Mouse (Mus musculus) heart, adult 2 months (tissue): Measurements from ENCODE around the gene Dgkq. TPM values are rescaled to one million over a fixed set of nuclear protein-coding genes. Genes with fewer than 3 reads are reported as not detected.
A peak's percentile ranks its signal among the peaks of the same experiment; 100 is the strongest.

ENCODE experiments used
- DNase-seq, 2 experiments: peaks; one replicate each; pipeline ENCODE4 v3.0.0; 2021
- H3K27ac ChIP-seq: fragments of 200-600 bp; 2 replicates; pipeline ENCODE4 v1.8.1; 2022
- H3K27me3 ChIP-seq: fragments of 200-500 bp; 2 replicates; pipeline ENCODE4 v1.6.1; 2012; ENCODE audit warnings: mild to moderate bottlenecking, low read length, inconsistent platforms, mixed read lengths; ENCODE audit not compliant: control insufficient read depth, insufficient read depth
- H3K36me3 ChIP-seq: fragments of 200-500 bp; 2 replicates; pipeline ENCODE4 v1.6.1; 2012; ENCODE audit warnings: low read length, inconsistent platforms; ENCODE audit not compliant: control insufficient read depth, insufficient read depth
- H3K4me1 ChIP-seq: fragments of 200-500 bp; 2 replicates; pipeline ENCODE4 v1.6.1; 2011; ENCODE audit warnings: low read length; ENCODE audit not compliant: control insufficient read depth, insufficient read depth
- H3K4me3 ChIP-seq: fragments of 200-600 bp; 2 replicates; pipeline ENCODE4 v1.8.1; 2022
- H3K79me2 ChIP-seq: fragments of 200-500 bp; replicated peaks from 2 replicates; pipeline ENCODE4 v1.6.1; 2012; ENCODE audit warnings: mild to moderate bottlenecking, inconsistent platforms, low read length, moderate library complexity, mixed read lengths; ENCODE audit not compliant: control insufficient read depth, insufficient read depth
- H3K9ac ChIP-seq: fragments of 200-500 bp; 2 replicates; pipeline ENCODE4 v1.6.1; 2012; ENCODE audit warnings: low read depth, mild to moderate bottlenecking, control low read depth, inconsistent platforms, low read length, mixed read lengths
- CTCF ChIP-seq: fragments of 200-600 bp; IDR thresholded peaks from 2 replicates; pipeline ENCODE4 v1.8.1; 2022; ENCODE audit warnings: antibody characterized with exemption, mild to moderate bottlenecking, moderate library complexity
- EP300 ChIP-seq: fragments of 200-500 bp; IDR thresholded peaks from 2 replicates; pipeline ENCODE4 v1.6.1; 2011; ENCODE audit warnings: low read depth, low read length, control low read depth; ENCODE audit not compliant: insufficient read depth
- POLR2A ChIP-seq: fragments of 200-500 bp; IDR thresholded peaks from 2 replicates; pipeline ENCODE4 v1.6.1; 2011; ENCODE audit warnings: mild to moderate bottlenecking, low read depth, low read length, control low read depth; ENCODE audit not compliant: insufficient read depth
- WGBS: fragments of 180-500 bp; shearing (Covaris S2); methylation state at CpG from one replicate; pipeline ENCODE4 v1.1.7; 2018; 5-methylcytosine and 5-hydroxymethylcytosine counted together
- intact Hi-C: fragments of 180-260 bp; cut with DNase I; formaldehyde crosslinking; loops from one replicate; pipeline ENCODE4 v1.15.1; 2025
- polyA plus RNA-seq: library from polyadenylated mRNA; depleted of rRNA; stranded (reverse); fragments of >200 nt; gene quantifications from 2 replicates; pipeline ENCODE4 v1.2.3, GENCODE M21; 2012
- total RNA-seq, 2 experiments: library from RNA; stranded (reverse); gene quantifications; 2 replicates each; pipeline ENCODE4 v1.2.3; 2021

Dgkq gene
- total and polyA plus RNA-seq, 3 experiments = 5.0 to 9.2 (median 6.6) TPM

DNA sequence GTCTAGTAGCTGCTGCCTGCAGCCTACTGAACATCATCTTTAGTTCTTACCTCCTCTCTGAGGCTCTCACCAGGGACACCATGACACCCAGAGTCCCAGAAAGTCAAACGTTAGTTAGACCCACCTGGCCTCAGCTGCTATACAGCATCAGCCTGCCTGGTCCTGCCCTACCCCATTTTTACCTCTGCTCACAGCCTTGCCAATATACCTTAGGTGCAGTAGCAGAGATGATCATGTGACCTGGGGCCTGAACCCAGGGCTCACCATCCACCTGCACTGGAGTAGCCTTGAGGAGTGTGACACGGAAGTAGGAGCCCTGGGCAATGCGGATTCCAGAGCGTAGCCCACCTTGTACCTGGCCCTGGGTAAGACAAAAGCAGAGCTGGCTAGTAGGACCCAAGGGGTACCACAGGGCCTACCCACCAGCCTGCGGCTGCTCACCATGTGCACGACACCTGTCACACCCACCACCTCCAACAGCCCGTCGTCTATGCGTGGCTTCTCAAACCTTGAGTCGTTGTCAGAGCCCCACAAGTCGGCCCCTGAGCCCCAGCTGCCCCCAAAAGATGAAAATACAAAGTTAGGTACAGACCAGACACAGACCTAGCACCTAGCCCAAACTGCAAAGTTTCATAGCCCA is 20.4 kb downstream of the Dgkq start:
- Histone ChIP-seq H3K27ac (no peak overlapping the region), H3K4me1 (no peaks in the 10 kb centered on the region), H3K27me3 (no peaks in the 10 kb centered on the region), H3K9ac (no peak overlapping the region), H3K4me3 (no peak overlapping the region), H3K36me3 (no peaks in the 10 kb centered on the region), H3K79me2 (no peaks in the 10 kb centered on the region)
- intact Hi-C loops = no loop called here
- DNase-seq = no peak
- WGBS = 90% methylated on average over 11 of the region's 11 CpGs
- TF ChIP-seq EP300 (no peak), CTCF (no peak), POLR2A (no peak)

DNA sequence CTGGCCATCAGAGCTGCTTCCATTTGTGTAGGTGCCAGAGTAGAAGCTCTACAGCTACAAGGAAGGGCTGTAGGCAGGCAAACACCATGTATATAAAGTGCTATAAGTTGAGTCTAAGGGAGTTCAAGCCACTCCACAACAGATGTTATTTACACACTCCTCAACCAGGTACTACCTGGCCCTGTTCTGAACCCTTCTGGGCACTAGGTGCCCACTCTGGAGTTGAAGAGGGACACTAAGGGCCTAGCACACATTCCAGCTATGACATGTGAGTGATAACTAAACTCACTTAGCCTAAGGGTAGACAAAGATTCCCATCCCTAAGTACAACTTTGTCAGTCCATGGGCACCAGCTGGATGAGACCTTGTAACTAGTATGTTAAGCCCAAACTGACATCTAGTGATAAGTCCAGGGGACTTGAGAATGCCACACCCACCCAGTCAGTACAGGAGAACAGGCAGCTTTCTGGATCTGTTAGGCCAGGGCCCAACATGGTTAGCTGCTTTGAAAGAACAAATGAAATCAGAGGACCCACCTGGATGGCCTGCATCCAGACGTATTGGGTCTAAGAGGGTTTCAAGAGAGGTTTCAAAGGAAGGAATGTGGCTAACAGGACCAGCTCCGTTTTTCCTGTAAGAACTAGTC is 21.5 kb downstream of the Dgkq start:
- intact Hi-C loops = no loop called here
- H3K27ac ChIP-seq = no peak overlapping the region
- no peak for DNase-seq
- no peak overlapping the region for H3K9ac ChIP-seq
- no peak for TF ChIP-seq CTCF
- no peak for TF ChIP-seq POLR2A
- TF ChIP-seq EP300 = no peak
- H3K4me3 ChIP-seq = no peak overlapping the region
- H3K36me3 ChIP-seq = no peaks in the 10 kb centered on the region
- H3K4me1 ChIP-seq = no peaks in the 10 kb centered on the region
- WGBS = 88% methylated on average over 2 of the region's 2 CpGs
- no peaks in the 10 kb centered on the region for H3K79me2 ChIP-seq
- no peaks in the 10 kb centered on the region for H3K27me3 ChIP-seq

DNA sequence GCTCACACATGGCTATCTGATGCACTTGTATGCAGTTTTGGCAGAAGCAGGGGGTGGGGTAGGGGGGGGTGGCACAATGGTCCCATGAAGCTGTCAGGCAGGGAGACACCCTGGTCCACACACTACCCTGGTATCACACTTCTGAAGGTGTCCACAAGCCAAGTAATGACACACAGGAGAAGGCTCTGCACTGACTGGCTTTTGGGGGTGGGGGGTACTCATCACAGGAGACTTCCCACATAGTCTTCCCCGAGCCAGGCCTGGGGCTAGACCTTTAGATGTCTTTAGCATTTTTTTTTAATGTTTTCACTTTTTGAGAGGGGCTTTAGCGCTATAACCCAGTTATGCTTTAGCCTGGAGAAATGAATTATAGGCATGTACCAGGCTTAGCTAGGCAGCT is 22.2 kb downstream of the Dgkq start:
- TF ChIP-seq EP300 (no peak), POLR2A (no peak), CTCF (no peak)
- Histone ChIP-seq H3K9ac (no peak overlapping the region), H3K36me3 (no peaks in the 10 kb centered on the region), H3K27ac (no peak overlapping the region), H3K4me3 (no peak overlapping the region), H3K79me2 (no peaks in the 10 kb centered on the region; the same call in 1 of the 2 replicates), H3K27me3 (no peaks in the 10 kb centered on the region), H3K4me1 (no peaks in the 10 kb centered on the region)
- no peak for DNase-seq
- 90% methylated on average over 2 of the region's 2 CpGs for WGBS
- intact Hi-C loops = no loop called here

DNA sequence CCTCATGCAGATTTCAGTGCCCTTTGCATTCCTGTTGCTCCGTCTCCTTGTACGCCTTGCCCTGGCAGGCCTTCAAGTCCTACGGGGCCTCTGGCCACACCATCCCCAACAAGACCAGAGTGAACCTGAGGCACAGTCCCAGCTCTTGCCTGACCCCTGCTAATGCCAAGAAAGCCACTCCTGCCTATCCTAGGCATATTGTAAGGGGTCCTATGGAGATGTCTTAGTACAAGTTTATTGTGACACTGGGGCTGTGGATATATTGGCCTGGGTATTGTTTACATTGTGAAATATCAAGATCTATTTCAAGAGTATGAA is 23.2 kb downstream of the Dgkq start:
- intact Hi-C loops = no loop called here
- no peak overlapping the region for H3K27ac ChIP-seq
- WGBS = 58% methylated on average over 3 of the region's 3 CpGs
- no peak overlapping the region for H3K4me3 ChIP-seq
- H3K79me2 ChIP-seq = no peaks in the 10 kb centered on the region; the same call in 1 of the 2 replicates
- no peak overlapping the region for H3K9ac ChIP-seq
- no peaks in the 10 kb centered on the region for H3K4me1 ChIP-seq
- DNase-seq = no peak
- H3K36me3 ChIP-seq = no peaks in the 10 kb centered on the region
- no peak for TF ChIP-seq CTCF
- H3K27me3 ChIP-seq = no peaks in the 10 kb centered on the region

DNA sequence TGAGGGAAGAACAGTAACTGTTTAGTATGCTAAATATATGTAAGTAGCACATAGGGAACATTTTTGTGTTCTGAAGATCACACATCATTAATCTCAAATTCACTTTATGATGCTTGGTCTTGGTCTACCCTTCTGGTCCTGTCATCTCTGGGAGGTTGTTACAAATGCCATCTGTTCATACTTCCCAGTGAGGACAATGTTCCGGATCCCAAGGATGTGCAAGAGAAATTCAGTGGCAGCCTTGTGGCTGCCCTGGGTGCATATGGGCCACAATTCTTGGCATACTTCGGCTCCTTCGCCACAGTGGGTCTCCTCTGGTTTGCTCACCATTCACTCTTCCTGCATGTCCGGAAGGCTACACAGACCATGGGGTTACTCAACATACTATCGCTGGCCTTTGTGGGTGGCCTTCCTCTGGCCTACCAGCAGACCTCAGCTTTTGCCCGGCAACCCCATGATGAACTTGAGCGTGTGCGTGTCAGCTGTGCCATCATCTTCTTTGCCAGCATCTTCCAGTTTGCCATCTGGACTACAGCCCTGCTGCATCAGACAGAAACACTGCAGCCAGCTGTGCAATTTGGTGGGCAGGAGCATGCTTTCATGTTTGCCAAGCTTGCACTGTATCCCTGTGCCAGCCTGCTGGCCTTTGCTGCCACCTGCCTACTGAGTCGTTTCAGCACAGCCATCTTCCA is 23.7 kb downstream of the Dgkq start:
- Histone ChIP-seq H3K4me1 (no peaks in the 10 kb centered on the region), H3K36me3 (no peaks in the 10 kb centered on the region), H3K27ac (no peak overlapping the region), H3K27me3 (no peaks in the 10 kb centered on the region), H3K4me3 (no peak overlapping the region), H3K79me2 (no peaks in the 10 kb centered on the region; the same call in 1 of the 2 replicates), H3K9ac (no peak overlapping the region)
- DNase-seq = no peak
- intact Hi-C loops = no loop called here
- WGBS = 81% methylated on average over 9 of the region's 9 CpGs
- TF ChIP-seq CTCF (peak; percentile 44), POLR2A (no peak)

DNA sequence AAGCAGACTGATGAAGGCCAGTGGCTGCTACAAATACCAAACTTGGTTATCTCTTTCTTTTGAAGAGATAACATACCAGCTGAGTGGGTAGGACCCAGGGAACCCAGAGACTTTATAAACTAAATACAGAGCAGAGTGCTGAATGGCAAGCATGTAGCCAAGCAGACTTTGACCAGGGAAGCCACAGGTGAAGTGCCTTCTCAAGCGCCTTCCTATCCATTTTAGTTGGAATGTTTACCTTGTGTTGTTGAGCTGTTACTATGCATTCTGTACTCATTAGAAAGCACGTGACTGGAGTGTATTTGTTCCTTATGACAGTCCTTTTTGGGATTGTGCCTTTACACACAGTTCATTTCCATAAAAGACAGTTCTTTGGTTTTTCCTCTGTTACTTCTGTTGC is 25.8 kb downstream of the Dgkq start:
- Histone ChIP-seq H3K79me2 (no peaks in the 10 kb centered on the region; the same call in 1 of the 2 replicates), H3K27me3 (no peaks in the 10 kb centered on the region), H3K9ac (no peak overlapping the region), H3K27ac (no peak overlapping the region), H3K4me3 (no peak overlapping the region), H3K36me3 (no peaks in the 10 kb centered on the region), H3K4me1 (no peaks in the 10 kb centered on the region)
- WGBS = 71% methylated on average over 2 of the region's 2 CpGs
- intact Hi-C loops = no loop called here
- TF ChIP-seq EP300 (no peak), CTCF (no peak), POLR2A (no peak)
- DNase-seq = no peak
